Mouse (Mus musculus) CD4-positive helper T cell, adult 2 months (primary cell): ENCODE data around the gene Shbg.

Experiments used
- DNase-seq: peaks from one replicate; pipeline ENCODE4 v3.0.0-alpha.2; 2012; ENCODE audit warnings: low read depth, missing footprints, low spot score

Shbg gene

GRCm38 (mm10) chr11:69565131-69565530 is 52.6 kb downstream of the Shbg start:
- no peak for DNase-seq
